Mouse (Mus musculus): ENCODE data around the gene Adam25. TPM values are rescaled to one million over a fixed set of nuclear protein-coding genes. Genes with fewer than 3 reads are reported as not detected.
"Not testable (repeated sequence)": the region's sequence is repeated elsewhere in the genome, so short reads cannot be mapped to it uniquely, and the experiment has no call there.

Adam25 gene
- polyA plus RNA-seq (2016; fragmentation: Nextera tagmentation; extraction: Ambion mirVana) = not detected in 2 replicates

- DNase-seq (ENCODE audit: low spot score); H3K4me3 ChIP-seq; H3K27me3 ChIP-seq (ENCODE audit: insufficient read depth, poor library complexity, severe bottlenecking); H3K9me3 ChIP-seq; H3K27ac ChIP-seq; H3K4me1 ChIP-seq (replicated peaks); H3K36me3 ChIP-seq: not testable (repeated sequence)
- 60% methylated on average over 1 of the region's 1 CpGs for WGBS
Measured at GRCm38 (mm10) chr8:40751908-40752307, at the start of gene Adam25. Gene Adam25, plus strand, starts transcription at chr8:40752208.

GRCm38 (mm10) chr8:40715406-40715805 is 36.6 kb upstream of the Adam25 start:
- not testable (repeated sequence) for H3K27me3 ChIP-seq (ENCODE audit: insufficient read depth, poor library complexity, severe bottlenecking); H3K36me3 ChIP-seq; H3K4me3 ChIP-seq; H3K4me1 ChIP-seq (replicated peaks); DNase-seq (ENCODE audit: low spot score); H3K27ac ChIP-seq
- WGBS = 92% methylated on average over 4 of the region's 4 CpGs
- peaks cover 12% of the 10 kb centered on the region; the same call in 1 of the 2 replicates for H3K9me3 ChIP-seq

- no peaks in the 10 kb centered on the region for H3K27me3 ChIP-seq (ENCODE audit: insufficient read depth, poor library complexity, severe bottlenecking)
Measured at GRCm38 (mm10) chr8:40715986-40716385, 36.0 kb upstream of the Adam25 start.

GRCm38 (mm10) chr8:40783320-40783719 is 31.3 kb downstream of the Adam25 start:
- Histone ChIP-seq H3K27me3 (ENCODE audit: insufficient read depth, poor library complexity, severe bottlenecking) (no peaks in the 10 kb centered on the region), H3K4me1 (replicated peaks) (no peaks in the 10 kb centered on the region), H3K4me3 (no peak overlapping the region), H3K9me3 (no peaks in the 10 kb centered on the region), H3K27ac (no peak overlapping the region), H3K36me3 (no peaks in the 10 kb centered on the region)
- no peak for DNase-seq (ENCODE audit: low spot score)

More at GRCm38 (mm10) chr8:40715986-40716385, 36.0 kb upstream of the Adam25 start:
- no peak for DNase-seq (ENCODE audit: low spot score)
- 88% methylated on average over 7 of the region's 7 CpGs for whole genome bisulfite sequencing
- peaks cover 12% of the 10 kb centered on the region; the same call in 1 of the 2 replicates for H3K9me3 ChIP-seq
- no peak overlapping the region for H3K4me3 ChIP-seq
- no peak overlapping the region for H3K27ac ChIP-seq
- no peaks in the 10 kb centered on the region for H3K36me3 ChIP-seq
- no peaks in the 10 kb centered on the region for H3K4me1 ChIP-seq (replicated peaks)

GRCm38 (mm10) chr8:40792973-40793372 is 41.0 kb downstream of the Adam25 start, which contains the start of gene Adam20:
Gene Adam20, plus strand, starts transcription at chr8:40793273.
- not testable (repeated sequence) for H3K36me3 ChIP-seq; H3K4me3 ChIP-seq; H3K9me3 ChIP-seq; DNase-seq (ENCODE audit: low spot score); H3K4me1 ChIP-seq (replicated peaks); H3K27me3 ChIP-seq (ENCODE audit: insufficient read depth, poor library complexity, severe bottlenecking); H3K27ac ChIP-seq
- WGBS = 76% methylated on average over 1 of the region's 1 CpGs

GRCm38 (mm10) chr8:40803379-40804079 is 51.5 kb downstream of the Adam25 start:
- H3K36me3 ChIP-seq = no peaks in the 10 kb centered on the region
- H3K4me1 ChIP-seq (replicated peaks) = no peaks in the 10 kb centered on the region
- H3K27ac ChIP-seq = no peak overlapping the region
- no peak for DNase-seq (ENCODE audit: low spot score)
- H3K27me3 ChIP-seq (ENCODE audit: insufficient read depth, poor library complexity, severe bottlenecking) = no peaks in the 10 kb centered on the region
- WGBS = 82% methylated on average over 2 of the region's 2 CpGs
- H3K4me3 ChIP-seq = no peak overlapping the region
- no peaks in the 10 kb centered on the region for H3K9me3 ChIP-seq

Other genes starting within 250 kb of the Adam25 start
- not detected in 2 replicates for gene Adam24, start 77.1 kb upstream of the Adam25 start, polyA plus RNA-seq (2016; fragmentation: Nextera tagmentation; extraction: Ambion mirVana)
- not detected in 2 replicates for gene Adam20, start 41.1 kb downstream of the Adam25 start, polyA plus RNA-seq (2016; fragmentation: Nextera tagmentation; extraction: Ambion mirVana)
- not detected in 2 replicates for gene Adam39, start 70.8 kb downstream of the Adam25 start, polyA plus RNA-seq (2016; fragmentation: Nextera tagmentation; extraction: Ambion mirVana)